Mouse (Mus musculus): ENCODE data around the gene Six3. TPM values are rescaled to one million over a fixed set of nuclear protein-coding genes. Genes with fewer than 3 reads are reported as not detected.

Gene Six3
- polyA plus RNA-seq, 1 experiment from 2014 or later, result not detected

DNA sequence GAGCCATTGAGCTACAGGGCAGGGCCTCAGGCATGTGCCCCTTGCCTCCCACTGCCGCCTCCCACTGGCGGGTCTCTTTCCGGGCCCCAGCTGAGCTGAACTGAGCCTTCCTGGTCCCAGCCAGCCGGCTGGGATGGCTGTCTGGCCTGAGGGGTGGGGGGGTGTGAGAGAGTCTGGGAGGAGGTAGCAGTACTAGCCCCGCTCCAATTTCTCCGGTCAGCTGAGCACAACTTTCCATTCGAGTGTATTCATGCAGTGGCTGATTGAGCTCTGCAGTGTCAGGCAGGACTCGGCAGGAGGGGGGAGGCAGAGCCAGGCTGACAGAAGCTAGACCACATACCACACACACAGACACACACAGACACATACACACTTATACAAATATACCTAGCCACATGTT lies 15.4 kb downstream of the Six3 start:
- H3K9me3 ChIP-seq (replicated peaks; ENCODE audit: control insufficient read depth, low read length), result no peaks in the 10 kb centered on the region
- H3K27ac ChIP-seq (ENCODE audit: low read depth, low read length), result no peak overlapping the region
- ATAC-seq (replicated peaks; ENCODE audit: insufficient number of reproducible peaks, low FRiP score, low TSS enrichment), result no peak
- H3K27me3 ChIP-seq (ENCODE audit: control insufficient read depth, insufficient read depth, low read length), result peaks cover 87% of the 10 kb centered on the region
- no peaks in the 10 kb centered on the region for H3K36me3 ChIP-seq (ENCODE audit: control insufficient read depth, insufficient read depth, low read length)
- no peaks in the 10 kb centered on the region for H3K4me1 ChIP-seq (ENCODE audit: control insufficient read depth, insufficient read depth, low read length)
- WGBS (ENCODE audit: insufficient replicate concordance), result 23% methylated on average over 8 of the region's 8 CpGs
- H3K4me3 ChIP-seq (ENCODE audit: low read depth, low read length), result no peak overlapping the region
- no peak overlapping the region for H3K9ac ChIP-seq (ENCODE audit: low read depth, low read length)
- no peak overlapping the region for H3K4me2 ChIP-seq

DNA sequence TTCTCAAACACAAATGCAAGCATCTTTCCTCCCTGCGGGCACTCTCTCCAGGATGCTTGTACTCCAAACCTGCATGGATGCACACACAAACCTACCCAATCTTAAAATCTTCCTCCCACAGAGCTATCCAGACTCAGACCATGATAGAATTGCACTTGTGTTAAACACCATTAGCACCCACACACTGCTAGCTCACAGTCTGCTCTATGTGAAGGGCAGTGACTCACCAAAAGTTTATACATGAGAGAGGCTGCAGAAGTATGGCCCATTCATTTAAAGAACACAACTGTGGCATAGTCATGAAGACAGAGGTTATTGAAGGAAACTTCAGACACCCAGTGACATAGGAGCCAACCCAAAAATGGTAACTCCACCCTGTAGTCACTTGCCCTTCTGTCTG lies 16.0 kb downstream of the Six3 start:
- H3K4me2 ChIP-seq, result no peak overlapping the region
- H3K4me3 ChIP-seq (ENCODE audit: low read depth, low read length), result no peak overlapping the region
- H3K36me3 ChIP-seq (ENCODE audit: control insufficient read depth, insufficient read depth, low read length), result no peaks in the 10 kb centered on the region
- H3K27me3 ChIP-seq (ENCODE audit: control insufficient read depth, insufficient read depth, low read length), result peaks cover 90% of the 10 kb centered on the region
- WGBS (ENCODE audit: insufficient replicate concordance), result 86% methylated on average over 1 of the region's 1 CpGs
- no peak overlapping the region for H3K9ac ChIP-seq (ENCODE audit: low read depth, low read length)
- H3K9me3 ChIP-seq (replicated peaks; ENCODE audit: control insufficient read depth, low read length), result no peaks in the 10 kb centered on the region
- no peak overlapping the region for H3K27ac ChIP-seq (ENCODE audit: low read depth, low read length)
- no peak for ATAC-seq (replicated peaks; ENCODE audit: insufficient number of reproducible peaks, low FRiP score, low TSS enrichment)
- no peaks in the 10 kb centered on the region for H3K4me1 ChIP-seq (ENCODE audit: control insufficient read depth, insufficient read depth, low read length)

DNA sequence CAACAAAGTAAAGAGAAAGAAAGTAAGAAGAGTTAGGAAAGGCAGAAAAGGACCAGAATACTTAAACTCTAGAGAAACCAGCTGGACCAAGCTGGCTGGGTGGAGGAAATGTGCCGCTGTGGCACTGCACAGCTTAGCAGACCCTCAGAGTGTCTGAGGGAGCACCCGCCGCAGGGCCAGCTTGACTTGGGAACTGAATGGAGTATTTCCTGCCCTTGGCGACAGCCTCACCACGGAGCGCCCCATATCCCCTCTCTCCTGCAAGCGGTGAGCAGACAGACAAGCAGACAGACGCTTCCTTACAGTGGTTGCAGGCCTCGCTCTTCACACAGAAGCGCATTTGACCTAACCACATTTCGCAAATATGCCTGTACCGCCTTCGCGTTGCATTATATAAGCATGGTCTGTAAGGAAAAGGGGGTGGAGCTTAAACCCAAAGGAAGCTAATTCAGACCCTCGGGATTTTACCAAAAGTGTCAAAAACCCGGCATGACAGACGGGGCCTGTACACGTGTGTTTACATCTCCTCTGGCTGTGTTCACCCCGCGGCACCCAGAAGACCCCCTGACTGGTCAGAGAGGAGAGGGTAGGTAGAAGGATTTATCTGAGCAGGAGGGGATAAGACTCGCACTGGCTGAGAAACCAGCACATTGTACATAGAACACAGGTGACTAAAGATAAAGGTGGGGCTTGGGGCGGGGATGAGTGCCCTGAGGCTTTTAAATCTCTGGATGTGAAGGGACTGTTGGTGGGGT lies 17.1 kb downstream of the Six3 start:
- Histone ChIP-seq H3K27me3 (ENCODE audit: control insufficient read depth, insufficient read depth, low read length) (peaks cover 82% of the 10 kb centered on the region), H3K9me3 (replicated peaks; ENCODE audit: control insufficient read depth, low read length) (no peaks in the 10 kb centered on the region), H3K9ac (ENCODE audit: low read depth, low read length) (no peak overlapping the region), H3K4me3 (ENCODE audit: low read depth, low read length) (no peak overlapping the region), H3K4me1 (ENCODE audit: control insufficient read depth, insufficient read depth, low read length) (no peaks in the 10 kb centered on the region), H3K36me3 (ENCODE audit: control insufficient read depth, insufficient read depth, low read length) (no peaks in the 10 kb centered on the region), H3K4me2 (peak overlapping the region; percentile 11; the same call in 1 of the 2 replicates), H3K27ac (ENCODE audit: low read depth, low read length) (no peak overlapping the region)
- ATAC-seq (replicated peaks; ENCODE audit: insufficient number of reproducible peaks, low FRiP score, low TSS enrichment), result no peak
- 39% methylated on average over 22 of the region's 22 CpGs for WGBS (ENCODE audit: insufficient replicate concordance)

DNA sequence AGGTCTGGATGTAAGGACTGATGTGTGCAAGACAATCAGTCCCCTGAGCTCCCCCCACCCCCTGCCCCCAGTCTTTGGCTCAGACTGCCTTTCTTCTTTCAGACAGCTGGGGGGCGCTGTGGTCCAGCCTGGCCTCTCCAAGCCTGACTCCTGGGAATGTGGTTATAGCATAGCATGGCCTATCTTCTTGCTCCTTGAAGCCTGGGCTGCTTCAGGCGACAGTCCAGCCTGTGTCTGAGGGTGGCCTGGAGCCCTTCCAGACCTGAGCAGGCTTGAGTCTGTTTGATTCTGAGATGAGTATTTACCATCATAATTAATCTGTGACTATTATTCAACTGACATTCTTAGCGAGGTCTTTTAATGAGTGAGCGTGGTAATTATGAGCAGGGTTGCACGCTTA lies 17.7 kb downstream of the Six3 start:
- Histone ChIP-seq H3K9me3 (replicated peaks; ENCODE audit: control insufficient read depth, low read length) (no peaks in the 10 kb centered on the region), H3K4me3 (ENCODE audit: low read depth, low read length) (no peak overlapping the region), H3K36me3 (ENCODE audit: control insufficient read depth, insufficient read depth, low read length) (no peaks in the 10 kb centered on the region), H3K4me1 (ENCODE audit: control insufficient read depth, insufficient read depth, low read length) (no peaks in the 10 kb centered on the region), H3K9ac (ENCODE audit: low read depth, low read length) (no peak overlapping the region), H3K4me2 (no peak overlapping the region), H3K27ac (ENCODE audit: low read depth, low read length) (no peak overlapping the region), H3K27me3 (ENCODE audit: control insufficient read depth, insufficient read depth, low read length) (peaks cover 76% of the 10 kb centered on the region)
- WGBS (ENCODE audit: insufficient replicate concordance), result 59% methylated on average over 5 of the region's 5 CpGs
- no peak for ATAC-seq (replicated peaks; ENCODE audit: insufficient number of reproducible peaks, low FRiP score, low TSS enrichment)

DNA sequence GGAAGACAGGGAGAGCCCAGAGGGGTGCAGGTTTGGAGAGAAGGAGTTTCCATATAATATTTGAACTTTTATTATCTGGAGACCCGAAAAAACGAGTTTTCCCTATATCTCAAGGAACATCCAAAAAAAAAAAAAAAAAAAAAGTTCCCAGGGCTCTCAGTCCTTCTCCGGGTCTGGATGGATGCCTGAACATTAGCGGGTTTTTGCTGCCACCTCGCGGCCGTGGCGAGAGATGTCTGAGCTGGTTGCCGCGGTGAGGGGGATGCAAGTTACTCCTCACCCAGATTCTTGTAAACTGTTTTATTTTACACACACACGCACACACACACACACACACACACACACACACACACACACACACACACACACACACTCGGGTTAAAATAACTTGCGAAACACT lies 20.2 kb downstream of the Six3 start:
- H3K27me3 ChIP-seq (ENCODE audit: control insufficient read depth, insufficient read depth, low read length), result peaks cover 61% of the 10 kb centered on the region
- no peaks in the 10 kb centered on the region for H3K4me1 ChIP-seq (ENCODE audit: control insufficient read depth, insufficient read depth, low read length)
- no peak overlapping the region for H3K27ac ChIP-seq (ENCODE audit: low read depth, low read length)
- WGBS (ENCODE audit: insufficient replicate concordance), result 3% methylated on average over 13 of the region's 13 CpGs
- no peak overlapping the region for H3K4me3 ChIP-seq (ENCODE audit: low read depth, low read length)
- H3K4me2 ChIP-seq, result no peak overlapping the region
- H3K36me3 ChIP-seq (ENCODE audit: control insufficient read depth, insufficient read depth, low read length), result no peaks in the 10 kb centered on the region
- H3K9ac ChIP-seq (ENCODE audit: low read depth, low read length), result no peak overlapping the region
- no peaks in the 10 kb centered on the region for H3K9me3 ChIP-seq (replicated peaks; ENCODE audit: control insufficient read depth, low read length)
- ATAC-seq (replicated peaks; ENCODE audit: insufficient number of reproducible peaks, low FRiP score, low TSS enrichment), result no peak

DNA sequence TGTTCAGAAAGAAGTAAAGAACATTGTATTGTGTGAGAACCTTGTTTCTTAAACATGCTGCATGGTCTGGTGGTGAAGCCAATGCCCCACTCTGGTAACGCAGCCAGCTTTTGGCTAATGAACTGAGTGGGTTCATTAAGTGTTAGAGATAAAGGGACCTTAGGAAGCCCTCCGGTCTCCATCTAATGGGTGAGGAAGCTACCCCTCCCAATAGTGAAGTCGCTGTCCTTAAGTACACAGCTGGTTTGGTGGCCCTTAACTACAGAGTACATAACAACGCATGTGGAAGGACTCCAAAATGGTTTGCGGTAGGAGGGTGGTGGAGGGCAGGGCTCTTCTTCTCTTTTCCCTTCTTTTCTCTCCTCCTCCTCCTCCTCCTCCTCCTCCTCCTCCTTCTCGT lies 24.5 kb downstream of the Six3 start:
- no peaks in the 10 kb centered on the region for H3K9me3 ChIP-seq (replicated peaks; ENCODE audit: control insufficient read depth, low read length)
- ATAC-seq (replicated peaks; ENCODE audit: insufficient number of reproducible peaks, low FRiP score, low TSS enrichment), result no peak
- H3K27ac ChIP-seq (ENCODE audit: low read depth, low read length), result no peak overlapping the region
- H3K4me2 ChIP-seq, result no peak overlapping the region
- no peaks in the 10 kb centered on the region for H3K36me3 ChIP-seq (ENCODE audit: control insufficient read depth, insufficient read depth, low read length)
- H3K4me3 ChIP-seq (ENCODE audit: low read depth, low read length), result no peak overlapping the region
- 42% methylated on average over 5 of the region's 6 CpGs for WGBS (ENCODE audit: insufficient replicate concordance)
- H3K27me3 ChIP-seq (ENCODE audit: control insufficient read depth, insufficient read depth, low read length), result peaks cover 47% of the 10 kb centered on the region
- H3K9ac ChIP-seq (ENCODE audit: low read depth, low read length), result no peak overlapping the region
- H3K4me1 ChIP-seq (ENCODE audit: control insufficient read depth, insufficient read depth, low read length), result no peaks in the 10 kb centered on the region

DNA sequence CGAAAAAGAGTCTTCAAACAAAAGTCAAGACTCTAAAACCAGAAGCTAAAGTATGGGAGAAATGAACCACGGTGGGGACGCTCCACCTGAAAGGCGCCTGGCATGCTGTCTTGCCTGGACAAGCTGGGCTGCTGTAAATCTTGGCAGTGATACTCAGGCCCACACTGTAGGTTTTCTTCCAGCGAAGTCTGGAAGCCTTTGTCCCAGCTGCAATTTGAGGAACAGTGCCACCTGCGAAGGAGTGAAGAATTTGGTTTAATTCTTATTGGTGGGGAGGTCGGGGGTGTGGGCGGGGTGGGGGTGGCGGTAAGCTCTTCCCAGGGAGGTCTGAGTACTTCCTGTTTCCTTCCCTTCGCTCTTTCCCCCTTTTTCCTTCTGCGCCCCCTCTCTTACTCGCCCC lies 31.9 kb downstream of the Six3 start:
- Histone ChIP-seq H3K27ac (ENCODE audit: low read depth, low read length) (no peak overlapping the region), H3K27me3 (ENCODE audit: control insufficient read depth, insufficient read depth, low read length) (peaks cover 66% of the 10 kb centered on the region), H3K9me3 (replicated peaks; ENCODE audit: control insufficient read depth, low read length) (no peaks in the 10 kb centered on the region), H3K36me3 (ENCODE audit: control insufficient read depth, insufficient read depth, low read length) (no peaks in the 10 kb centered on the region), H3K4me3 (ENCODE audit: low read depth, low read length) (peak overlapping the region; percentile 38), H3K4me2 (peak overlapping the region; percentile 74), H3K4me1 (ENCODE audit: control insufficient read depth, insufficient read depth, low read length) (peaks cover 8% of the 10 kb centered on the region), H3K9ac (ENCODE audit: low read depth, low read length) (peak overlapping the region; percentile 34; the same call in 1 of the 2 replicates)
- no peak for ATAC-seq (replicated peaks; ENCODE audit: insufficient number of reproducible peaks, low FRiP score, low TSS enrichment)
- WGBS (ENCODE audit: insufficient replicate concordance), result 10% methylated on average over 10 of the region's 12 CpGs

DNA sequence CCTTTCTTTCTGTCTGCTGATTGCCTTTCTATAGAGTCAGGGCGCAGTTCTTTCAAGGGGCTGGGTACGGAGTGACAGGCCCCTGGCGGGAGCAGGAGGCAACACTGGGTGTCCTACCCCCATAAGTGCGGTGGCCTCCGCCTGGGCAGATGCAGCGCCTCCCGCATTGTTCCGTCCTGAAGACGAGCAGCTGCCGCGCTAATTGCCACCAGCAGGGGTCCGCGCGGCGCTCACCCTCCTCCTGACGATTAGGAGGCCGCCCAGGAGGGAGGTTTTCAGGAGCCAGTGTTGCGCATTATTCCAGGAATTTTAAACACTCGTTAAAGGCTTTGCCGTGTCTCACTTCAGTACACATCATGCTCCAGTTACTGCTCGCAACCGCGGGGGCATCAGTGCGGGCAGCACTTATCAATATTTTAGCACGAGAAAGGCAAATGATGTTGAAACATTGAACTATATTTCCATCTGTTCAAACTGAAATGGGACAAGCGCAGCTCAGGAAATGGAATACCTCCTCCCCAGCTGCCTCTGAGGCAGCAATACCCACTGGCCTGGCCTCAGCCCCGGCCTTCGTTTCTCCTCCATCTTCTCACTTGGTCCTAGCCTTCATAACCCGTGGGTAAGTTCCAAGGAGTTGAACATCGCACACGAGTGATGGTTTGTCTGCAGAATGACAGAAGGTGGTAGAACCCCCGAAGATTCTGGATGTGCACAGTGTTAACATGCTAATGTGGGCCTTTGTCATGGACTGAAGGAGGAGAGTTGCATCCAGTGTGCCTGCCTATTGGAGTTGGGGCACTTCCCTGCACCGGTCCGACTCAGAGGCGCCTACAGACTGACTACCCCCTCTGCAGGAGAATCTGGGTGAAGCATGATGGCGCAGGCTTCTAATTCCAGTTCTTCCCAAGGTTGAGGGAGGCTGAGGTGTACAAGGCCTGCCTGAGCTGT lies 32.6 kb downstream of the Six3 start:
- H3K27me3 ChIP-seq (ENCODE audit: control insufficient read depth, insufficient read depth, low read length), result peaks cover 66% of the 10 kb centered on the region
- peaks cover 8% of the 10 kb centered on the region for H3K4me1 ChIP-seq (ENCODE audit: control insufficient read depth, insufficient read depth, low read length)
- H3K27ac ChIP-seq (ENCODE audit: low read depth, low read length), result no peak overlapping the region
- H3K4me2 ChIP-seq, result peak overlapping the region; percentile 74
- ATAC-seq (replicated peaks; ENCODE audit: insufficient number of reproducible peaks, low FRiP score, low TSS enrichment), result no peak
- no peaks in the 10 kb centered on the region for H3K9me3 ChIP-seq (replicated peaks; ENCODE audit: control insufficient read depth, low read length)
- peak overlapping the region; percentile 34; the same call in 1 of the 2 replicates for H3K9ac ChIP-seq (ENCODE audit: low read depth, low read length)
- 2% methylated on average over 36 of the region's 36 CpGs for WGBS (ENCODE audit: insufficient replicate concordance)
- H3K4me3 ChIP-seq (ENCODE audit: low read depth, low read length), result peak overlapping the region; percentile 38
- H3K36me3 ChIP-seq (ENCODE audit: control insufficient read depth, insufficient read depth, low read length), result no peaks in the 10 kb centered on the region
